Mouse (Mus musculus) frontal cortex, adult (tissue): ENCODE measurements around the gene Cd3eap.

Source experiments
- ATAC-seq: cut with Nextera tagmentation; 2 replicates; pipeline ENCODE4 v1.9.2; 2017; ENCODE audit warnings: mild to moderate bottlenecking, moderate library complexity, mixed read lengths; ENCODE audit not compliant: low TSS enrichment

Gene Cd3eap

GRCm38 (mm10) chr7:19307739-19308453 is 51.4 kb downstream of the Cd3eap start:
- ATAC-seq, result peak; percentile 66

GRCm38 (mm10) chr7:19306819-19307738 is 52.2 kb downstream of the Cd3eap start:
- ATAC-seq, result no peak
